ENCODE assay signal across 29 mouse cellular contexts in the genomic region with DNA sequence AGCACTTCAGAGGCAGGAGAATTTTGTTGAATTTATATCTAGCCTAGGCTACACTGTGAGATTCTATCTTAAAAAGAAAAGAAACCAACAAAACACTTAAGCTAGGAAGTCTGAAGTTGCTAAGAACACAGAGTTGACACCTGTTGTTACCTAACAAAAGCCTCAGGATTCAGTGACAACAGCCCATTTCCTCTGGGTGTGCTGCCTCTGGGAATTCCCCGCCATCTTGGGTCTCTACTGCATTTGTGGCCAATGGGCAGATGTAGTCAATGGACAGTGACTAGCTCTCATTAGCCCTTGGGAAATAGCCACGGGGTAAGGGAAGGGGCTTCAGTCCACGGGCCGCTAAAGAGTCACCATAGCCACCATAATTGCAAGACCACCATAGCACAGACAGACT. TPM values are rescaled to one million over a fixed set of nuclear protein-coding genes. Genes with fewer than 3 reads are reported as not detected.
"Had no signal": no experiment of that assay in that cellular context is flagged by ENCODE, and none has a peak within 500 bp of the region (broad histone marks: within the 10 kb centered on the region; RNA-seq: fewer than 3 reads in every experiment).

No protein-coding gene starts in this region.

- H3K27ac ChIP-seq: gastrocnemius, adult 2 months; heart, embryonic 13.5 days; heart, embryonic 15.5 days; hindbrain, embryonic 12.5 days; hindbrain, embryonic 14.5 days; intestine, embryonic 15.5 days; layer of hippocampus, adult 2 months; left cerebral cortex, adult 2 months; limb, embryonic 10.5 days; limb, embryonic 12.5 days; liver, embryonic 13.5 days; liver, embryonic 15.5 days had no signal

- H3K36me3 ChIP-seq: heart, embryonic 13.5 days; heart, embryonic 15.5 days; hindbrain, embryonic 12.5 days; intestine, embryonic 15.5 days; limb, embryonic 10.5 days; limb, embryonic 12.5 days; liver, embryonic 13.5 days; liver, embryonic 15.5 days had no signal

- H3K9me3 ChIP-seq: heart, embryonic 13.5 days; heart, embryonic 15.5 days; hindbrain, embryonic 12.5 days; intestine, embryonic 15.5 days; limb, embryonic 10.5 days; limb, embryonic 12.5 days; liver, embryonic 13.5 days; liver, embryonic 15.5 days had no signal

- H3K27me3 ChIP-seq: heart, embryonic 13.5 days; hindbrain, embryonic 12.5 days; intestine, embryonic 15.5 days; limb, embryonic 12.5 days; liver, embryonic 13.5 days; liver, embryonic 15.5 days had no signal

- DNase-seq: gastrocnemius, adult 2 months; gastrocnemius, postnatal 10 days; gastrocnemius, postnatal 25 days; heart, adult 18-20 months; heart, postnatal 14 days; heart, postnatal 36 days; kidney, adult 18-20 months; kidney, adult 8-10 months; kidney, postnatal 10 days; kidney, postnatal 25 days; kidney, postnatal 4 days; liver; liver, embryonic 13.5 days had no signal

- H3K4me1 ChIP-seq: heart, embryonic 13.5 days; heart, embryonic 15.5 days; hindbrain, embryonic 12.5 days; intestine, embryonic 15.5 days; liver, embryonic 13.5 days; liver, embryonic 15.5 days had no signal

- H3K4me3 ChIP-seq: gastrocnemius, adult 2 months; heart, embryonic 13.5 days; heart, embryonic 15.5 days; hindbrain, embryonic 12.5 days; intestine, embryonic 15.5 days; layer of hippocampus, adult 2 months; left cerebral cortex, adult 2 months; limb, embryonic 10.5 days; limb, embryonic 12.5 days; liver, embryonic 13.5 days; liver, embryonic 15.5 days had no signal

- ATAC-seq: hindbrain, embryonic 16.5 days; inflammation-experienced regulatory T-cells, adult 6 months; intestine, embryonic 15.5 days; intestine, postnatal 0 days had no signal

- H3K9ac ChIP-seq: heart, embryonic 13.5 days; heart, embryonic 15.5 days; hindbrain, embryonic 12.5 days; hindbrain, embryonic 14.5 days; intestine, embryonic 15.5 days; limb, embryonic 12.5 days; liver, embryonic 13.5 days; liver, embryonic 15.5 days had no signal

- H3K4me2 ChIP-seq: heart, embryonic 11.5 days; heart, embryonic 13.5 days; heart, embryonic 15.5 days; hindbrain, embryonic 12.5 days; hindbrain, embryonic 14.5 days; intestine, embryonic 15.5 days; limb, embryonic 12.5 days; liver, embryonic 11.5 days; liver, embryonic 13.5 days; liver, embryonic 15.5 days had no signal

RNA-seq across cellular contexts. Expression of a gene that starts 41.8 kb away (rescaled TPM):
- total RNA-seq: hematopoietic stem cell, adult 5-6 weeks had no signal
